Mouse (Mus musculus): ENCODE data around the gene Bbs9.

- no peak for TF ChIP-seq FLI1 (IDR thresholded peaks at IDR 0.05; ENCODE audit: low read length)
- no peak for TF ChIP-seq GATA1 (IDR thresholded peaks at IDR 0.05; ENCODE audit: borderline replicate concordance, low read length)
Measured at GRCm38 (mm10) chr9:22698501-22698900, 223.0 kb downstream of the Bbs9 start.
